ENCODE assay signal across 9 mouse cellular contexts in genomic region chr10:127380767-127381742, GRCm38 (mm10). TPM values are rescaled to one million over a fixed set of nuclear protein-coding genes. Genes with fewer than 3 reads are reported as not detected.
DNase-seq lines count a peak whose midpoint lies in the region; ATAC-seq and TF ChIP-seq lines count a peak whose summit lies in the region.
"Had no signal": no experiment of that assay in that cellular context is flagged by ENCODE, and none has a peak within 500 bp of the region (broad histone marks: within the 10 kb centered on the region; RNA-seq: fewer than 3 reads in every experiment).

No protein-coding gene starts in this region.

- peak overlapping the region; percentile 82 for H3K4me3 ChIP-seq in G1E (ENCODE audit: low read depth, low read length)
- peak overlapping the region; percentile 73 for H3K4me3 ChIP-seq in forebrain, embryonic 13.5 days
- H3K4me3 ChIP-seq in hindbrain, embryonic 10.5 days: peak overlapping the region; percentile 67

- no peak for ATAC-seq in G1E (ENCODE audit: extremely low read depth, insufficient number of reproducible peaks, low FRiP score, poor library complexity, severe bottlenecking)
- 0 out of 2 replicates have a peak, but pooled peaks have one; percentile 28 for ATAC-seq in cerebellum, adult (ENCODE audit: insufficient number of reproducible peaks, low FRiP score, low TSS enrichment)
- peak; percentile 59 for ATAC-seq in forebrain, embryonic 13.5 days

- peak overlapping the region; percentile 86 for H3K27ac ChIP-seq in forebrain, embryonic 13.5 days
- peak overlapping the region; percentile 95 for H3K27ac ChIP-seq in hindbrain, embryonic 10.5 days

- DNase-seq in G1E (ENCODE audit: low spot score): peak; percentile 59
- DNase-seq in hindbrain, embryonic 10.5 days (ENCODE audit: low spot score): peak; percentile 75
- peak; percentile 15 for DNase-seq in layer of hippocampus, adult 9-11 months
- DNase-seq in lung, postnatal 14 days: peak; percentile 73
- DNase-seq in ovary, postnatal 36 days (ENCODE audit: low spot score): peak; percentile 80
- peak; percentile 65 to 74 for DNase-seq in thymus, postnatal 36 days

- H3K4me1 ChIP-seq in G1E (ENCODE audit: insufficient read depth, low read depth, low read length): peaks cover 22% of the 10 kb centered on the region
- H3K4me1 ChIP-seq in forebrain, embryonic 13.5 days: peaks cover 28% of the 10 kb centered on the region
- H3K4me1 ChIP-seq in hindbrain, embryonic 10.5 days (replicated peaks): peaks cover 18% of the 10 kb centered on the region

- H3K27me3 ChIP-seq in G1E (ENCODE audit: insufficient read depth, low read length): peaks cover 8% of the 10 kb centered on the region
- H3K27me3 ChIP-seq in forebrain, embryonic 13.5 days: no peaks in the 10 kb centered on the region
- H3K27me3 ChIP-seq in hindbrain, embryonic 10.5 days (ENCODE audit: insufficient read depth, poor library complexity, severe bottlenecking): no peaks in the 10 kb centered on the region

- H3K9me3 ChIP-seq in G1E (replicated peaks): no peaks in the 10 kb centered on the region
- no peaks in the 10 kb centered on the region for H3K9me3 ChIP-seq in forebrain, embryonic 13.5 days (replicated peaks)
- H3K9me3 ChIP-seq in hindbrain, embryonic 10.5 days: 0 out of 2 replicates have a peak, but pooled peaks cover 2% of the 10 kb centered on the region

- H3K9ac ChIP-seq in forebrain, embryonic 13.5 days: peak overlapping the region; percentile 81

- TF ChIP-seq CTCF in G1E (IDR thresholded peaks at IDR 0.05; ENCODE audit: low read depth, low read length): no peak

- peak overlapping the region; percentile 74 for H3K4me2 ChIP-seq in forebrain, embryonic 13.5 days

- H3K36me3 ChIP-seq in G1E (replicated peaks): peaks cover 13% of the 10 kb centered on the region
- no peaks in the 10 kb centered on the region for H3K36me3 ChIP-seq in forebrain, embryonic 13.5 days (ENCODE audit: poor library complexity, severe bottlenecking)
- H3K36me3 ChIP-seq in hindbrain, embryonic 10.5 days: no peaks in the 10 kb centered on the region

- WGBS in forebrain, embryonic 13.5 days: 1% methylated on average over 39 of the region's 79 CpGs
- under 1% methylated on average over 76 of the region's 79 CpGs for WGBS in hindbrain, embryonic 10.5 days

RNA-seq across cellular contexts. Expression of gene R3hdm2, which starts 0.9 kb away (rescaled TPM):
- 95.6 and 123 TPM in 2 replicates for total RNA-seq in G1E (2014; fragmentation: Nextera tagmentation)
- 14.8 and 15.6 TPM in 2 replicates for total RNA-seq in G1E (2017)
- polyA plus RNA-seq in G1E (2012): 97.4 and 119 TPM in 2 replicates
- 35.7 and 39.3 TPM in 2 replicates for polyA plus RNA-seq in forebrain, embryonic 13.5 days (2015; fragmentation: Nextera tagmentation; extraction: Ambion mirVana)
- 31.0 and 35.5 TPM in 2 replicates for polyA plus RNA-seq in hindbrain, embryonic 10.5 days (2016; fragmentation: Nextera tagmentation; extraction: Ambion mirVana)

RNA-seq across cellular contexts. Expression of gene Inhbc, which starts 10.8 kb away (rescaled TPM):
- not detected in 2 replicates for total RNA-seq in G1E (2014; fragmentation: Nextera tagmentation)
- 0.05 TPM in 1 of 2 replicates, not detected in the other for total RNA-seq in G1E (2017)
- polyA plus RNA-seq in G1E (2012): not detected in 2 replicates
- polyA plus RNA-seq in forebrain, embryonic 13.5 days (2015; fragmentation: Nextera tagmentation; extraction: Ambion mirVana): not detected in 2 replicates
- 0.13 TPM in 1 of 2 replicates, not detected in the other for polyA plus RNA-seq in hindbrain, embryonic 10.5 days (2016; fragmentation: Nextera tagmentation; extraction: Ambion mirVana)
- total RNA-seq: layer of hippocampus, adult 8-10 months had no signal

RNA-seq across cellular contexts. Expression of gene Inhbe, which starts 26.8 kb away (rescaled TPM):
- total RNA-seq in G1E (2014; fragmentation: Nextera tagmentation) (not detected in 2 replicates), G1E (2017) (0.06 and 0.11 TPM in 2 replicates)
- polyA plus RNA-seq in G1E (2012): 0.01 TPM in 2 replicates
- 0.03 and 0.06 TPM in 2 replicates for polyA plus RNA-seq in forebrain, embryonic 13.5 days (2015; fragmentation: Nextera tagmentation; extraction: Ambion mirVana)
- not detected in 2 replicates for polyA plus RNA-seq in hindbrain, embryonic 10.5 days (2016; fragmentation: Nextera tagmentation; extraction: Ambion mirVana)
- total RNA-seq: layer of hippocampus, adult 8-10 months had no signal

RNA-seq across cellular contexts. Expression of gene Gli1, which starts 39.3 kb away (rescaled TPM):
- total RNA-seq in G1E (2014; fragmentation: Nextera tagmentation) (0.23 and 0.24 TPM in 2 replicates), G1E (2017) (0.11 TPM in 1 of 2 replicates, not detected in the other)
- polyA plus RNA-seq in G1E (2012): 0.15 and 0.18 TPM in 2 replicates
- 1.1 and 2.1 TPM in 2 replicates for polyA plus RNA-seq in forebrain, embryonic 13.5 days (2015; fragmentation: Nextera tagmentation; extraction: Ambion mirVana)
- 7.1 and 7.3 TPM in 2 replicates for polyA plus RNA-seq in hindbrain, embryonic 10.5 days (2016; fragmentation: Nextera tagmentation; extraction: Ambion mirVana)

RNA-seq across cellular contexts. Expression of gene Arhgap9, which starts 59.3 kb away (rescaled TPM):
- 43.3 and 43.7 TPM in 2 replicates for total RNA-seq in G1E (2014; fragmentation: Nextera tagmentation)
- total RNA-seq in G1E (2017): 89.2 and 100 TPM in 2 replicates
- 54.8 and 59.5 TPM in 2 replicates for polyA plus RNA-seq in G1E (2012)
- 0.39 and 0.72 TPM in 2 replicates for polyA plus RNA-seq in forebrain, embryonic 13.5 days (2015; fragmentation: Nextera tagmentation; extraction: Ambion mirVana)
- 1.8 and 2.5 TPM in 2 replicates for polyA plus RNA-seq in hindbrain, embryonic 10.5 days (2016; fragmentation: Nextera tagmentation; extraction: Ambion mirVana)

Comparison
In these comparisons a context has a peak if more than half of its experiments do, and no peak if none do; other contexts are left out.
1. DNase-seq: peak in every context shown above with its lines; median percentile 80 in ovary, postnatal 36 days; 75 in hindbrain, embryonic 10.5 days; 73 in lung, postnatal 14 days; 70 in thymus, postnatal 36 days; 59 in G1E; 15 in layer of hippocampus, adult 9-11 months.